33 mouse cellular contexts compared by ENCODE assay signal in the genomic region with DNA sequence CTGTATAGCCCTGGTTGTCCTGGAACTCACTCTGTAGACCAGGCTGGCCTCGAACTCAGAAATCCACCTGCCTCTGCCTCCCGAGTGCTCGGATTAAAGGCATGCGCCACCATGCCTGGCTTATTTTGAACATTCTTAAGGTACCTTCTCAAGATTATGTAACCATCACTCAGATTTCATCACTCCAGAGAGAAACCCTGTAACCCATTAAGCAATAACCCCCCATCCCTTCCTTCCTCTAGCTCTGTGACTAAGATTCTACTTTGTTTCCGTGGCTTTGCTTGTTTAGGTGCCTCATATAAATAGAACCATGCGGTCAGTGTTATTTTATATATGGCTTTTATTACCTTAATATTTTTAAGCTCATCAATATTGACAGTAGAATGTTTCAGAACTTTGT. TPM values are rescaled to one million over a fixed set of nuclear protein-coding genes. Genes with fewer than 3 reads are reported as not detected.
DNase-seq lines count a peak whose midpoint lies in the region; ATAC-seq and TF ChIP-seq lines count a peak whose summit lies in the region.
"Had no signal": no experiment of that assay in that cellular context is flagged by ENCODE, and none has a peak within 500 bp of the region (broad histone marks: within the 10 kb centered on the region; RNA-seq: fewer than 3 reads in every experiment).

No protein-coding gene starts in this region.

- TF ChIP-seq CTCF in liver, postnatal 0 days (IDR thresholded peaks at IDR 0.05; ENCODE audit: low read depth) = no peak
- TF ChIP-seq CTCF in C2C12 (IDR thresholded peaks at IDR 0.05; ENCODE audit: control insufficient read depth, insufficient read depth, insufficient read length) = no peak

- H3K27me3 ChIP-seq in liver, postnatal 0 days (ENCODE audit: insufficient read depth, low read length) = no peaks in the 10 kb centered on the region
- H3K27me3 ChIP-seq in C2C12 (ENCODE audit: control insufficient read depth, insufficient read depth, insufficient read length) (no peaks in the 10 kb centered on the region), myocyte (ENCODE audit: control insufficient read depth, insufficient read depth, insufficient read length) (no peaks in the 10 kb centered on the region)
- H3K27me3 ChIP-seq: embryonic facial prominence, embryonic 13.5 days; forebrain, embryonic 15.5 days; heart, embryonic 12.5 days; hindbrain, embryonic 13.5 days; limb, embryonic 15.5 days; midbrain, embryonic 13.5 days; neural tube, embryonic 15.5 days had no signal

- H3K27ac ChIP-seq in liver, postnatal 0 days (ENCODE audit: low read depth) = no peak overlapping the region
- H3K27ac ChIP-seq: embryonic facial prominence, embryonic 13.5 days; forebrain, embryonic 10.5 days; forebrain, embryonic 15.5 days; gastrocnemius, adult 2 months; heart, adult 2 months; hindbrain, embryonic 13.5 days; limb, embryonic 10.5 days; limb, embryonic 15.5 days; liver, embryonic 14.5 days; midbrain, embryonic 13.5 days; neural tube, embryonic 15.5 days had no signal

- H3ac ChIP-seq in C2C12 (ENCODE audit: control insufficient read depth, insufficient read length, low read depth) (no peak overlapping the region), myocyte (ENCODE audit: control insufficient read depth, insufficient read length) (no peak overlapping the region)

- no peak overlapping the region for H3K4me3 ChIP-seq in liver, postnatal 0 days (ENCODE audit: low read depth, low read length)
- H3K4me3 ChIP-seq in C2C12 (ENCODE audit: insufficient read depth, poor library complexity, severe bottlenecking) (no peak overlapping the region), myocyte (no peak overlapping the region)
- H3K4me3 ChIP-seq: embryonic facial prominence, embryonic 13.5 days; forebrain, embryonic 10.5 days; forebrain, embryonic 15.5 days; gastrocnemius, adult 2 months; heart, adult 2 months; heart, embryonic 12.5 days; hindbrain, embryonic 13.5 days; limb, embryonic 10.5 days; limb, embryonic 15.5 days; midbrain, embryonic 13.5 days; neural tube, embryonic 15.5 days had no signal

- H3K79me2 ChIP-seq in C2C12 (ENCODE audit: control insufficient read depth, insufficient read depth) (no peaks in the 10 kb centered on the region), myocyte (ENCODE audit: control insufficient read depth, insufficient read depth) (no peaks in the 10 kb centered on the region)

- TF ChIP-seq POLR2A in myocyte (IDR thresholded peaks at IDR 0.05; ENCODE audit: insufficient read length, low read depth) = no peak

- no peaks in the 10 kb centered on the region for H3K79me3 ChIP-seq in C2C12 (ENCODE audit: low read depth)

- 71% methylated on average over 6 of the region's 6 CpGs for WGBS in liver, postnatal 0 days (ENCODE audit: insufficient replicate concordance)

- no peak for DNase-seq in liver, postnatal 0 days
- no peak for DNase-seq in liver
- DNase-seq in embryo, embryonic 10 days (ENCODE audit: low spot score) = no peak
- no peak for DNase-seq in adrenal gland, adult 8-10 months
- DNase-seq: adrenal gland, adult 2 months; cerebellum, adult 8-10 months; cerebellum, postnatal 25 days; gastrocnemius, adult 2 months; gastrocnemius, postnatal 36 days; heart, adult 2 months; heart, postnatal 4 days; kidney, adult 9 months; kidney, postnatal 14 days; layer of hippocampus, adult 9-11 months; right cerebral cortex, adult 18-20 months; spleen, adult 18-20 months; thymus, postnatal 14 days had no signal

- H3K4me2 ChIP-seq in liver, postnatal 0 days (ENCODE audit: low read depth, low read length) = no peak overlapping the region
- no peak overlapping the region for H3K4me2 ChIP-seq in myocyte (ENCODE audit: low read depth)
- H3K4me2 ChIP-seq: embryonic facial prominence, embryonic 13.5 days; forebrain, embryonic 15.5 days; heart, embryonic 12.5 days; hindbrain, embryonic 13.5 days; limb, embryonic 15.5 days; midbrain, embryonic 13.5 days; neural tube, embryonic 15.5 days had no signal

- no peak overlapping the region for H3K9ac ChIP-seq in liver, postnatal 0 days (replicated peaks)
- H3K9ac ChIP-seq: embryonic facial prominence, embryonic 13.5 days; forebrain, embryonic 15.5 days; heart, embryonic 12.5 days; hindbrain, embryonic 13.5 days; limb, embryonic 15.5 days; liver, embryonic 14.5 days; midbrain, embryonic 13.5 days; neural tube, embryonic 15.5 days had no signal

- peak; percentile 47; the same call in 1 of the 2 replicates for TF ChIP-seq EP300 in liver, postnatal 0 days (IDR thresholded peaks at IDR 0.05; ENCODE audit: low read depth)

- ATAC-seq in liver, postnatal 0 days = no peak
- peak; percentile 83 for ATAC-seq in granulocyte monocyte progenitor cell, adult 5-6 weeks (replicated peaks; ENCODE audit: poor library complexity, severe bottlenecking)
- ATAC-seq in cerebellum, adult (ENCODE audit: insufficient number of reproducible peaks, low FRiP score, low TSS enrichment) = no peak
- ATAC-seq: CD4-positive, CD25-positive, alpha-beta regulatory T cell, adult 4 months; forebrain, embryonic 15.5 days; intestine, postnatal 0 days; midbrain, embryonic 13.5 days had no signal

- H3K36me3 ChIP-seq in liver, postnatal 0 days (replicated peaks; ENCODE audit: insufficient read depth, low read length) = no peaks in the 10 kb centered on the region
- H3K36me3 ChIP-seq in C2C12 (ENCODE audit: control insufficient read depth, insufficient read depth) (no peaks in the 10 kb centered on the region), myocyte (ENCODE audit: control insufficient read depth, insufficient read depth) (no peaks in the 10 kb centered on the region)
- H3K36me3 ChIP-seq: embryonic facial prominence, embryonic 13.5 days; forebrain, embryonic 10.5 days; forebrain, embryonic 15.5 days; heart, embryonic 12.5 days; hindbrain, embryonic 13.5 days; limb, embryonic 10.5 days; limb, embryonic 15.5 days; midbrain, embryonic 13.5 days; neural tube, embryonic 15.5 days had no signal

- H3K4me1 ChIP-seq in liver, postnatal 0 days (ENCODE audit: insufficient read depth) = peaks cover 16% of the 10 kb centered on the region
- H3K4me1 ChIP-seq: embryonic facial prominence, embryonic 13.5 days; forebrain, embryonic 10.5 days; forebrain, embryonic 15.5 days; hindbrain, embryonic 13.5 days; limb, embryonic 10.5 days; limb, embryonic 15.5 days; midbrain, embryonic 13.5 days; neural tube, embryonic 15.5 days had no signal

- no peaks in the 10 kb centered on the region for H3K9me3 ChIP-seq in liver, postnatal 0 days (ENCODE audit: low read length)
- H3K9me3 ChIP-seq: embryonic facial prominence, embryonic 13.5 days; forebrain, embryonic 10.5 days; forebrain, embryonic 15.5 days; heart, embryonic 12.5 days; hindbrain, embryonic 13.5 days; limb, embryonic 10.5 days; limb, embryonic 15.5 days; midbrain, embryonic 13.5 days; neural tube, embryonic 15.5 days had no signal

TF ChIP-seq in C2C12, 6 proteins besides CTCF, POLR2A, EP300 and RAD21:
- TF ChIP-seq FOSL1 (IDR thresholded peaks at IDR 0.05; ENCODE audit: insufficient read depth, low read length, poor library complexity, severe bottlenecking) (no peak), CEBPB (IDR thresholded peaks at IDR 0.05; ENCODE audit: low read depth) (peak; percentile 36)

TF ChIP-seq in myocyte, 11 proteins besides CTCF, POLR2A, EP300 and RAD21:
- TF ChIP-seq SRF (IDR thresholded peaks at IDR 0.05; ENCODE audit: control insufficient read depth, insufficient read length, low read depth) (no peak), MYOG (IDR thresholded peaks at IDR 0.05; ENCODE audit: control insufficient read depth in 1 of 3, insufficient read depth in 1 of 3, insufficient read length in 2 of 3, low read depth in 2 of 3) (no peak), CEBPB (IDR thresholded peaks at IDR 0.05; ENCODE audit: insufficient read depth, poor library complexity, severe bottlenecking) (0 out of 2 replicates have a peak, but pooled peaks have one; percentile 49), TCF12 (IDR thresholded peaks at IDR 0.05; ENCODE audit: insufficient read depth, poor library complexity, severe bottlenecking) (no peak), REST (IDR thresholded peaks at IDR 0.05; ENCODE audit: insufficient read depth, insufficient read length) (no peak)
TF ChIP-seq in myocyte: peak in this region for 1.

RNA-seq across cellular contexts. Expression of a gene that starts 12.1 kb away (rescaled TPM):
- 48.1 and 52.0 TPM in 2 replicates for polyA plus RNA-seq in liver, postnatal 0 days (2015; fragmentation: Nextera tagmentation; extraction: Ambion mirVana)
- polyA plus RNA-seq in C2C12 (2012; fragmentation: generic; extraction: Trizol) = 33.6 TPM
- total RNA-seq in granulocyte monocyte progenitor cell, adult 5-6 weeks (2014; fragmentation: Nextera tagmentation) = 289 and 349 TPM in 2 replicates
- total RNA-seq in granulocyte monocyte progenitor cell, adult 5-6 weeks (2017) = 267 and 271 TPM in 2 replicates
- 41.0 TPM for polyA plus RNA-seq in myocyte (2012; fragmentation: generic; extraction: Trizol)
- total RNA-seq in adrenal gland, adult 8-10 months (2022) = 100 to 1,000 TPM; 177 to 269 (median 227) TPM

RNA-seq across cellular contexts. Expression of a gene that starts 12.2 kb away (rescaled TPM):
- polyA plus RNA-seq in liver, postnatal 0 days (2015; fragmentation: Nextera tagmentation; extraction: Ambion mirVana) = 2.6 and 2.7 TPM in 2 replicates
- polyA plus RNA-seq in C2C12 (2012; fragmentation: generic; extraction: Trizol) (4.5 TPM), myocyte (2012; fragmentation: generic; extraction: Trizol) (3.7 TPM)
- 4.7 and 12.2 TPM in 2 replicates for total RNA-seq in granulocyte monocyte progenitor cell, adult 5-6 weeks (2014; fragmentation: Nextera tagmentation)
- total RNA-seq in granulocyte monocyte progenitor cell, adult 5-6 weeks (2017) = 2.5 and 3.6 TPM in 2 replicates
- 10 to 100 TPM; 10.2 to 10.9 (median 10.7) TPM for total RNA-seq in adrenal gland, adult 8-10 months (2022)
